Mouse (Mus musculus): ENCODE measurements around the gene Ppp3cb.

- no peak for TF ChIP-seq POLR2A (IDR thresholded peaks at IDR 0.05; ENCODE audit: insufficient read length, low read depth)
- TF ChIP-seq MYOG (IDR thresholded peaks at IDR 0.05; ENCODE audit: control insufficient read depth in 1 of 3, insufficient read depth in 1 of 3, insufficient read length in 2 of 3, low read depth in 2 of 3), result no peak
- no peak for TF ChIP-seq TCF3 (IDR thresholded peaks at IDR 0.05; ENCODE audit: insufficient read length, low read depth)
- TF ChIP-seq E2F4 (IDR thresholded peaks at IDR 0.05; ENCODE audit: insufficient read depth), result no peak
- no peak for TF ChIP-seq MAX (IDR thresholded peaks at IDR 0.05; ENCODE audit: low read depth)
- TF ChIP-seq USF1 (IDR thresholded peaks at IDR 0.05; ENCODE audit: low read depth), result no peak
- no peak for TF ChIP-seq SRF (IDR thresholded peaks at IDR 0.05; ENCODE audit: control insufficient read depth, insufficient read length, low read depth)
- TF ChIP-seq MYOD1 (IDR thresholded peaks at IDR 0.05; ENCODE audit: control insufficient read depth in 1 of 3, insufficient read length in 2 of 3, low read depth in 2 of 3), result no peak
- TF ChIP-seq POLR2AphosphoS2 (IDR thresholded peaks at IDR 0.05; ENCODE audit: insufficient read length, low read depth), result no peak
These were observed 29.8 kb upstream of the Ppp3cb start for GRCm38 (mm10) chr14:20576179-20576578.

All from myocyte (in vitro differentiated cells).